Mouse (Mus musculus) liver, adult 2 months (tissue): ENCODE measurements around the gene Coro6.

ENCODE experiments used
- CTCF ChIP-seq: fragments of 200-500 bp; IDR thresholded peaks from 2 replicates; pipeline ENCODE4 v1.5.1; 2011; ENCODE audit warnings: low read depth, low read length, control low read depth
- POLR2A ChIP-seq: fragments of 200-500 bp; IDR thresholded peaks from 2 replicates; pipeline ENCODE4 v1.6.1; 2011; ENCODE audit warnings: low read length, control low read depth; ENCODE audit not compliant: insufficient read depth; ENCODE audit errors: extremely low read depth

GRCm38 (mm10) chr11:77516553-77517425, 54.6 kb downstream of the Coro6 start:
- TF ChIP-seq POLR2A = no peak
- TF ChIP-seq CTCF = no peak
